Mouse (Mus musculus): ENCODE data around the gene Tmem117.

The Tmem117 gene

GRCm38 (mm10) chr15:95024401-95024800 lies 395.4 kb downstream of the Tmem117 start:
- DNase-seq (ENCODE audit: low spot score in 2 of 2): no peak

GRCm38 (mm10) chr15:95028862-95029486 lies 399.9 kb downstream of the Tmem117 start:
- DNase-seq (ENCODE audit: low spot score in 2 of 2): no peak

GRCm38 (mm10) chr15:95029487-95029875 lies 400.4 kb downstream of the Tmem117 start:
- no peak for DNase-seq (ENCODE audit: low spot score in 2 of 2)

GRCm38 (mm10) chr15:95042437-95042836 lies 413.4 kb downstream of the Tmem117 start:
- DNase-seq (ENCODE audit: low spot score in 2 of 2): no peak

GRCm38 (mm10) chr15:95044011-95044410 lies 415.0 kb downstream of the Tmem117 start:
- DNase-seq (ENCODE audit: low spot score in 2 of 2): no peak

- DNase-seq (ENCODE audit: low spot score in 2 of 2): no peak
Measured at GRCm38 (mm10) chr15:95047486-95047885, 418.5 kb downstream of the Tmem117 start.

GRCm38 (mm10) chr15:95049171-95049729 lies 420.2 kb downstream of the Tmem117 start:
- no peak for DNase-seq (ENCODE audit: low spot score in 2 of 2)

- DNase-seq (ENCODE audit: low spot score in 2 of 2): no peak
Measured at GRCm38 (mm10) chr15:95055081-95055650, 426.1 kb downstream of the Tmem117 start.

- DNase-seq (ENCODE audit: low spot score in 2 of 2): no peak
Measured at GRCm38 (mm10) chr15:95068023-95068422, 439.0 kb downstream of the Tmem117 start.

GRCm38 (mm10) chr15:95068799-95069198 lies 439.8 kb downstream of the Tmem117 start:
- DNase-seq (ENCODE audit: low spot score in 2 of 2): no peak

- DNase-seq (ENCODE audit: low spot score in 2 of 2): no peak
Measured at GRCm38 (mm10) chr15:95070881-95071280, 441.8 kb downstream of the Tmem117 start.

- no peak for DNase-seq (ENCODE audit: low spot score in 2 of 2)
Measured at GRCm38 (mm10) chr15:95075356-95075755, 446.3 kb downstream of the Tmem117 start.

- DNase-seq (ENCODE audit: low spot score in 2 of 2): no peak
Measured at GRCm38 (mm10) chr15:95081654-95082053, 452.6 kb downstream of the Tmem117 start.

- no peak for DNase-seq (ENCODE audit: low spot score in 2 of 2)
Measured at GRCm38 (mm10) chr15:95085962-95086361, 456.9 kb downstream of the Tmem117 start.

- DNase-seq (ENCODE audit: low spot score in 2 of 2): no peak
Measured at GRCm38 (mm10) chr15:95100133-95100532, 471.1 kb downstream of the Tmem117 start.

- no peak for DNase-seq (ENCODE audit: low spot score in 2 of 2)
Measured at GRCm38 (mm10) chr15:95101522-95101921, 472.5 kb downstream of the Tmem117 start.

GRCm38 (mm10) chr15:95107246-95107809 lies 478.3 kb downstream of the Tmem117 start:
- DNase-seq (ENCODE audit: low spot score in 2 of 2): no peak

GRCm38 (mm10) chr15:95108626-95109025 lies 479.6 kb downstream of the Tmem117 start:
- DNase-seq (ENCODE audit: low spot score in 2 of 2): no peak

- DNase-seq (ENCODE audit: low spot score in 2 of 2): no peak
Measured at GRCm38 (mm10) chr15:95131401-95131800, 502.4 kb downstream of the Tmem117 start.

- DNase-seq (ENCODE audit: low spot score in 2 of 2): no peak
Measured at GRCm38 (mm10) chr15:95135926-95136609, 507.0 kb downstream of the Tmem117 start.

- no peak for DNase-seq (ENCODE audit: low spot score in 2 of 2)
Measured at GRCm38 (mm10) chr15:95137018-95137810, 508.2 kb downstream of the Tmem117 start.

Measured in spleen, postnatal 36 days (tissue).